Mouse (Mus musculus) liver, adult 2 months (tissue): ENCODE measurements around the gene Casz1. TPM values are rescaled to one million over a fixed set of nuclear protein-coding genes. Genes with fewer than 3 reads are reported as not detected.

Source experiments
- DNase-seq: peaks from one replicate; pipeline ENCODE4 v3.0.0-alpha.2; 2011; ENCODE audit warnings: low read depth, low spot score; ENCODE audit errors: extremely low read depth
- H3K27ac ChIP-seq: fragments of 200-500 bp; replicated peaks from 2 replicates; pipeline ENCODE4 v1.5.1; 2012; ENCODE audit warnings: low read depth, mild to moderate bottlenecking, control low read depth, inconsistent platforms, low read length; ENCODE audit not compliant: insufficient read depth
- H3K27me3 ChIP-seq: fragments of 200-500 bp; 2 replicates; pipeline ENCODE4 v1.6.1; 2012; ENCODE audit warnings: mild to moderate bottlenecking, moderate library complexity, low read length, inconsistent platforms; ENCODE audit not compliant: control insufficient read depth, insufficient read depth
- H3K36me3 ChIP-seq: fragments of 200-500 bp; 2 replicates; pipeline ENCODE4 v1.6.1; 2012; ENCODE audit warnings: low read length, inconsistent platforms; ENCODE audit not compliant: control insufficient read depth, insufficient read depth
- H3K4me1 ChIP-seq: fragments of 200-500 bp; 2 replicates; pipeline ENCODE4 v1.6.1; 2011; ENCODE audit warnings: low read length; ENCODE audit not compliant: control insufficient read depth, insufficient read depth
- H3K4me3 ChIP-seq: fragments of 200-500 bp; 2 replicates; pipeline ENCODE4 v1.5.1; 2011; ENCODE audit warnings: low read depth, mild to moderate bottlenecking, control low read depth, low read length, moderate library complexity; ENCODE audit not compliant: insufficient read depth
- H3K79me2 ChIP-seq: fragments of 200-500 bp; 2 replicates; pipeline ENCODE4 v1.6.1; 2012; ENCODE audit warnings: inconsistent platforms, mild to moderate bottlenecking, low read length, moderate library complexity; ENCODE audit not compliant: control insufficient read depth, insufficient read depth
- H3K9ac ChIP-seq: fragments of 200-500 bp; 2 replicates; pipeline ENCODE4 v1.6.1; 2012; ENCODE audit warnings: low read depth, mild to moderate bottlenecking, control low read depth, inconsistent platforms, low read length
- CTCF ChIP-seq: fragments of 200-500 bp; IDR thresholded peaks from 2 replicates; pipeline ENCODE4 v1.5.1; 2011; ENCODE audit warnings: low read depth, low read length, control low read depth
- POLR2A ChIP-seq: fragments of 200-500 bp; IDR thresholded peaks from 2 replicates; pipeline ENCODE4 v1.6.1; 2011; ENCODE audit warnings: low read length, control low read depth; ENCODE audit not compliant: insufficient read depth; ENCODE audit errors: extremely low read depth
- WGBS: fragments of 180-500 bp; shearing (Covaris S2); methylation state at CpG from one replicate; pipeline ENCODE4 v1.1.7; 2018; 5-methylcytosine and 5-hydroxymethylcytosine counted together
- polyA plus RNA-seq: library from polyadenylated mRNA; depleted of rRNA; stranded (reverse); fragments of >200 nt; gene quantifications from 2 replicates; pipeline ENCODE4 v1.2.3, GENCODE M21; 2012
- total RNA-seq: library from RNA; depleted of rRNA; stranded (reverse); fragments of >200 nt; gene quantifications from 2 replicates; pipeline ENCODE4 v1.2.3, GENCODE M21; 2014

The Casz1 gene
- total and polyA plus RNA-seq, 2 experiments: 0.09 to 0.24 TPM

GRCm38 (mm10) chr4:148823281-148823680, 19.1 kb downstream of the Casz1 start:
- H3K4me3 ChIP-seq: no peak overlapping the region
- no peak overlapping the region for H3K9ac ChIP-seq
- no peaks in the 10 kb centered on the region for H3K27me3 ChIP-seq
- TF ChIP-seq CTCF (no peak), POLR2A (no peak)
- no peak overlapping the region for H3K27ac ChIP-seq
- 86% methylated on average over 8 of the region's 8 CpGs for WGBS
- no peaks in the 10 kb centered on the region for H3K79me2 ChIP-seq
- DNase-seq: no peak
- H3K4me1 ChIP-seq: no peaks in the 10 kb centered on the region
- H3K36me3 ChIP-seq: no peaks in the 10 kb centered on the region

GRCm38 (mm10) chr4:148830350-148830749, 26.1 kb downstream of the Casz1 start:
- TF ChIP-seq CTCF (no peak), POLR2A (no peak)
- 65% methylated on average over 7 of the region's 7 CpGs for WGBS
- Histone ChIP-seq H3K27me3 (peaks cover 4% of the 10 kb centered on the region; the same call in 1 of the 2 replicates), H3K36me3 (no peaks in the 10 kb centered on the region), H3K79me2 (no peaks in the 10 kb centered on the region), H3K4me3 (no peak overlapping the region), H3K4me1 (no peaks in the 10 kb centered on the region), H3K9ac (no peak overlapping the region), H3K27ac (no peak overlapping the region)
- DNase-seq: no peak

GRCm38 (mm10) chr4:148833245-148833990, 29.2 kb downstream of the Casz1 start:
- TF ChIP-seq CTCF (no peak), POLR2A (no peak)
- WGBS: 83% methylated on average over 21 of the region's 21 CpGs

GRCm38 (mm10) chr4:148836391-148836790, 32.2 kb downstream of the Casz1 start:
- peaks cover 3% of the 10 kb centered on the region; the same call in 1 of the 2 replicates for H3K4me1 ChIP-seq
- H3K27ac ChIP-seq: peak overlapping the region; percentile 44; the same call in 1 of the 2 replicates
- no peak for TF ChIP-seq POLR2A
- no peaks in the 10 kb centered on the region for H3K36me3 ChIP-seq
- no peak for DNase-seq
- peaks cover 4% of the 10 kb centered on the region; the same call in 1 of the 2 replicates for H3K27me3 ChIP-seq
- H3K9ac ChIP-seq: no peak overlapping the region
- 57% methylated on average over 6 of the region's 6 CpGs for WGBS
- H3K79me2 ChIP-seq: no peaks in the 10 kb centered on the region
- H3K4me3 ChIP-seq: no peak overlapping the region

More at GRCm38 (mm10) chr4:148833245-148833990, 29.2 kb downstream of the Casz1 start:
- Histone ChIP-seq H3K4me1 (peaks cover 3% of the 10 kb centered on the region; the same call in 1 of the 2 replicates), H3K4me3 (no peak overlapping the region), H3K9ac (no peak overlapping the region), H3K27ac (no peak overlapping the region), H3K27me3 (peaks cover 4% of the 10 kb centered on the region; the same call in 1 of the 2 replicates), H3K36me3 (no peaks in the 10 kb centered on the region), H3K79me2 (no peaks in the 10 kb centered on the region)
- DNase-seq: no peak

- DNase-seq: no peak
- Histone ChIP-seq H3K36me3 (no peaks in the 10 kb centered on the region), H3K27me3 (peaks cover 4% of the 10 kb centered on the region; the same call in 1 of the 2 replicates), H3K4me1 (peaks cover 3% of the 10 kb centered on the region; the same call in 1 of the 2 replicates), H3K9ac (no peak overlapping the region), H3K79me2 (no peaks in the 10 kb centered on the region), H3K4me3 (no peak overlapping the region), H3K27ac (no peak overlapping the region)
- TF ChIP-seq POLR2A (no peak), CTCF (no peak)
- 13% methylated on average over 9 of the region's 9 CpGs for whole genome bisulfite sequencing
These were observed 32.8 kb downstream of the Casz1 start for GRCm38 (mm10) chr4:148837046-148837445.

GRCm38 (mm10) chr4:148837644-148838043, 33.4 kb downstream of the Casz1 start:
- no peak overlapping the region for H3K27ac ChIP-seq
- H3K27me3 ChIP-seq: peaks cover 4% of the 10 kb centered on the region; the same call in 1 of the 2 replicates
- WGBS: 62% methylated on average over 6 of the region's 6 CpGs
- no peaks in the 10 kb centered on the region for H3K79me2 ChIP-seq
- peaks cover 3% of the 10 kb centered on the region; the same call in 1 of the 2 replicates for H3K4me1 ChIP-seq
- DNase-seq: no peak
- no peak overlapping the region for H3K4me3 ChIP-seq
- no peak for TF ChIP-seq POLR2A
- no peak for TF ChIP-seq CTCF
- H3K9ac ChIP-seq: no peak overlapping the region
- no peaks in the 10 kb centered on the region for H3K36me3 ChIP-seq
